Mouse (Mus musculus): ENCODE results near the gene Fam186a.

GRCm38 (mm10) chr15:99890412-99891236 lies 76.2 kb downstream of the Fam186a start:
- TF ChIP-seq CTCF (IDR thresholded peaks at IDR 0.05; ENCODE audit: low read depth, low read length) (no peak), TAL1 (conservative IDR thresholded peaks at IDR 0.05; ENCODE audit: low read depth, low read length) (no peak), POLR2AphosphoS5 (IDR thresholded peaks at IDR 0.05; ENCODE audit: insufficient replicate concordance, low read depth, low read length) (no peak), GATA2 (IDR thresholded peaks at IDR 0.05; ENCODE audit: borderline replicate concordance, low read depth, low read length) (no peak), GATA1 (IDR thresholded peaks at IDR 0.05; ENCODE audit: borderline replicate concordance, low read length) (no peak)

All from G1E (cell line).